Mouse (Mus musculus): ENCODE results near the gene Ccdc114. TPM values are rescaled to one million over a fixed set of nuclear protein-coding genes. Genes with fewer than 3 reads are reported as not detected.

The Ccdc114 gene
- polyA plus RNA-seq, 1 experiment from 2014 or later = 5.2 TPM

DNA sequence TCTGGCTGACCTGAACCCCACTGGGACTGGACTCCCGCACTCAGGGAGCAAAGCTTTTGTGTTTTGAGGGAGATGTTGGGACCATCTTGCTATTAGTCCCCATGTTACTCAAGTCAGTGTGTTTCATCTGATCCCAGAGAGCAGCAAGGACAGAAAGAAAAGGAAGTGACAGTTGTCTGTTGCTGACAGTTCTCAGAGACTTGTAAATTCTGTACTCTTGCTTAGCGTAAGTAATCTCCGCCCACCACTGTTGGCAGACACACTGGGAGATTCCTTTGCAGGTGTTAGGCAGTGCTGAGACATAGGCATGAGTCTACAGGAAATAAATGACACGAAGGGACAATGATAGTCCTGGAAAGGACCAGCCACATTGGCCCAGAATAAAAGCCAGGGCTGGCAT, 32.7 kb downstream of the Ccdc114 start:
- H3K9me3 ChIP-seq = no peaks in the 10 kb centered on the region
- H3K4me1 ChIP-seq = no peaks in the 10 kb centered on the region
- no peak for DNase-seq (ENCODE audit: extremely low spot score, low spot score)
- no peaks in the 10 kb centered on the region for H3K36me3 ChIP-seq (replicated peaks)
- H3K27ac ChIP-seq = no peak overlapping the region
- no peak overlapping the region for H3K4me3 ChIP-seq
- 81% methylated on average over 4 of the region's 4 CpGs for WGBS
- no peaks in the 10 kb centered on the region for H3K27me3 ChIP-seq (ENCODE audit: poor library complexity, severe bottlenecking)

DNA sequence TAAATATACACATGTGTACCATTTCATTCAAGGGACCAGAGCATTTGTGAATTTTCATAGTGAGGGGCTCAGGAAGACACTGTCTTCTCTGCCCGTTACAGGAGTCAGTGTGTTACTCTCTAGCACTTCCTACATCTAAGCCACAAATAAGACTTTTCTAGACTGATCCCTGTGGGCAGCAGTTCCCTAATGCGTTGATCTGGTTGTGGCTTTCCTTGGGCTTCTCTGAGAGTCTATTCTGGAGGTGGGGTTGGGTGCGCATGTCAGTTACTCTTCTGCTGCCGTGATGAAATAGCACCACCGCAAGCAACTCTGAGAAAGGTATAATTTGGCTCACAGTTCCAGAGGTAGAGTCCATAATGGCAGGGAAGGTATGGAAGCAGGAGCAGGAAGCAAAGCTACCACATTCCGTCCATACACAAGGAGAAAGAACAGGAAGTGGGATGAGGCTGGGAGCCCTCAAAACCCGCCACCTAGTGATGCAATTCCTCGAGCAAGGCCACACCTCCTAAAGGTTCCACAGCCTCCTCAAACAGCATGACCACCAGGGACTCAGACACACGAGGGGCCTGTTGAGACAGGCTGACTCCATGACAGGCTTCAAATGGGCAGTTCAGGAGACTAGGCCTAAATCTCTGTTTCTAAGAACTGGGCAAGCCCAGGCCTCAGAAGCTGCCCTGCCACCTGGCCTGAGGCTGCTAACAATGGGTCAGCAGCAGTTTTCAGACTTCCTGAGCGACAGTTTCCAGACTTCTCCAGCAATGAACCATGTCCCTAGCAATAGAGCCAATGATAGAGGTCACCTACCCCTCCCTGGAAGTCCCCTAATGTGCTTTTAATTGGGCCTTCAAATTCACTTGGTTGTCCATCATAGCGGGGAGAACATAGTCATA, 48.2 kb downstream of the Ccdc114 start:
- Histone ChIP-seq H3K4me3 (no peak overlapping the region), H3K9me3 (no peaks in the 10 kb centered on the region), H3K4me1 (no peaks in the 10 kb centered on the region), H3K36me3 (replicated peaks) (no peaks in the 10 kb centered on the region), H3K27me3 (ENCODE audit: poor library complexity, severe bottlenecking) (no peaks in the 10 kb centered on the region), H3K27ac (no peak overlapping the region)
- 83% methylated on average over 11 of the region's 11 CpGs for WGBS
- DNase-seq (ENCODE audit: extremely low spot score, low spot score) = no peak

DNA sequence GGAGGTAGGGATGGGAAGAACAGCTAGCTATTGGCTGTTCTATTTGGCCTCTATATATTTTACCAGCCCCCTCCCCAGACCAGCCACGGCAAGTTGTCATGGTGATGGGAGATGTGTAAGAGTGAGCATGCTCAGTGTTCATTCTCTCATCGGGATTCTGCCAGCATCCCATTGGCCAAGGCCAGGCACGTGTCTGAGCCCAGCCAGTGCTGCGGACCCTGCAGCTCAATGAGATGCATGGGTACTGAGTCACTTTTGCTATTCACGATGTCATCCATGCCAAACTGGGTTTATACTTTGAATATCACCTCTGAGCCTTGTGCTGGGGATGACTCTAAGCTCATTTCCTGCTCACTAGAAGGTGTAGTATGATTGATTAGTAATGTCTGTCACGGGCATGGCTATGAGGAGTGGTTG, 49.4 kb downstream of the Ccdc114 start:
- Histone ChIP-seq H3K4me3 (no peak overlapping the region), H3K4me1 (no peaks in the 10 kb centered on the region), H3K36me3 (replicated peaks) (no peaks in the 10 kb centered on the region), H3K9me3 (no peaks in the 10 kb centered on the region), H3K27ac (no peak overlapping the region), H3K27me3 (ENCODE audit: poor library complexity, severe bottlenecking) (no peaks in the 10 kb centered on the region)
- WGBS = 85% methylated on average over 6 of the region's 6 CpGs
- DNase-seq (ENCODE audit: extremely low spot score, low spot score) = no peak

DNA sequence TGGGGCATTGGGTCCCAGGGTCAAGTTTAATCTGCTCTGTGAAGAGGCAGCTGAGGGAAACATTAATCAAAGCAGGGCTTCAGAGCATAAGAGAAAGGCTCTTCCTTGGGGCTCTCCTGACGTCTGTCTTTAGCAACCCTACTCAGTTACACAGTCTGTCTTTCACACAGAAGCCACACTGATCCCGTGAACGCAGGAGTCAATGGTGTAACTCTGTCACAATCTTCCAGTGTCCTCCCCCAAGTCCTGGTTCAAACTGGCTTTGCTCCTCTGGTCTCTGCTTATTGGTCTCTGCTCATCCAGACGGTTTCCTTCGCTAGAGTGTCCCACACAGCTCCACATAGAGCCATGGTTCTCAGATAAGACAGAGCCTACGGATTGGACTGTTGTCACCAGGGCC, 50.2 kb downstream of the Ccdc114 start:
- WGBS = 76% methylated on average over 6 of the region's 6 CpGs
- Histone ChIP-seq H3K4me3 (no peak overlapping the region), H3K27me3 (ENCODE audit: poor library complexity, severe bottlenecking) (no peaks in the 10 kb centered on the region), H3K4me1 (no peaks in the 10 kb centered on the region), H3K36me3 (replicated peaks) (no peaks in the 10 kb centered on the region), H3K9me3 (no peaks in the 10 kb centered on the region), H3K27ac (no peak overlapping the region)
- DNase-seq (ENCODE audit: extremely low spot score, low spot score) = no peak

DNA sequence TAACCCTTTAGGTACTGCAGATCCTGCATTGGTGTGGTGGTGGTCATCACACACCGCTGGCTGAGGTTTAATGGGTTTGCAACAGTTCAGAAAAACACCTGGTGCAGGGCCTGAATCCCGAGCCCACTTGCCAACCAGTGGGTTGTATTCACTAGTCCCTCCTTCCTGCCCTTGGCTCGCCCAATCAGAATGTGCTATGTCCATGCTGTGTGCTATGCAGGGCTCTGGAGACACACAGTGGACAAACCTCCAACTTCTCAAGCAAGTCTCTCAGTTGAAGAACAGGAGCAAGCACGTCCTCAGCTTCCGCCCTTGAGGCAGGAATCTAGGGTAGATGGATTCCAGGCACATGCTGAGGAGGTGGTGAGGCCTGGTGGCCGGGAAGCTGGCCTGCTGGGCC, 50.6 kb downstream of the Ccdc114 start:
- Histone ChIP-seq H3K27me3 (ENCODE audit: poor library complexity, severe bottlenecking) (no peaks in the 10 kb centered on the region), H3K4me3 (no peak overlapping the region), H3K9me3 (no peaks in the 10 kb centered on the region), H3K4me1 (no peaks in the 10 kb centered on the region), H3K27ac (no peak overlapping the region), H3K36me3 (replicated peaks) (no peaks in the 10 kb centered on the region)
- no peak for DNase-seq (ENCODE audit: extremely low spot score, low spot score)
- 79% methylated on average over 6 of the region's 6 CpGs for WGBS

DNA sequence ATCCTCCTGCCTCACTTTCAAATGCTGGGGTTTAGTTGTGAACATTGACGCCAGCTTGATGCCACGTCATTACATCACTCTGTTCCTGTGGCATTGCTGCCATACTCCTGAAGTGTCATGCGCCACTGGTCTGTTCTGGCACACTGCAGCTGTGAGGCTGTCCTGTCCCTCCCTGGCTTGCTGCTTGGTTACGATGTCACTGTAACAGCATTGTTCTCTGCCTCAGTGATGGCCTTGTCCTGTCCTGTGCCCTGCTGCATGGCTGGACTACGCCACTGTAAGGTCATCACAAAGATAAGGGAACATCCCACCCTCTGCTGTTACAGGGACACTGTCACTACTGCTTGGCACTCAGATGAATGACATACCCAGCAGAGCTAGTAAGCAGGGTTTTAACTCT, 57.7 kb downstream of the Ccdc114 start:
- Histone ChIP-seq H3K4me1 (no peaks in the 10 kb centered on the region), H3K36me3 (replicated peaks) (no peaks in the 10 kb centered on the region), H3K27me3 (ENCODE audit: poor library complexity, severe bottlenecking) (no peaks in the 10 kb centered on the region), H3K4me3 (no peak overlapping the region), H3K9me3 (no peaks in the 10 kb centered on the region), H3K27ac (no peak overlapping the region)
- 87% methylated on average over 5 of the region's 5 CpGs for WGBS
- no peak for DNase-seq (ENCODE audit: extremely low spot score, low spot score)

DNA sequence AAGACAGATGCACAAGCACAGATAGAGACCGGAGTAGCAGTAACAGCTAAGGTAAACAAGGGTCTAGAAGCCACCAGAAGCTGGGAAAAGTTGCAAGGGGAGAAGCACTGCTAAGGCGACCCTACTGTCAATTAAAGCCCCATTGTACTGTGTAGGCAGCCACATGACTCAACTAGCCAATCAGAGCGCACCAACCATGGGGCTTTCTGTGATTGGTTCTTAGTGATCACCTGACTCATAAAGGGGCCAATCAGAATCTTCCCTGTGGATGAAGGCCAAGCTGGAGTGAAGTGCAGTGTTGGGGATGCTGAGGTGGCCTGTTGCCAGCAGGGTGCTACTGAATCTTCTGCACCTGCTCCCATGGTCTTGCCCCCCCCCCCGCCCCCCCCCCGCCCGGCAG, 63.0 kb downstream of the Ccdc114 start:
- H3K4me3 ChIP-seq = no peak overlapping the region
- no peaks in the 10 kb centered on the region for H3K9me3 ChIP-seq
- WGBS = 84% methylated on average over 6 of the region's 6 CpGs
- no peaks in the 10 kb centered on the region for H3K4me1 ChIP-seq
- no peak for DNase-seq (ENCODE audit: extremely low spot score, low spot score)
- no peaks in the 10 kb centered on the region for H3K36me3 ChIP-seq (replicated peaks)
- no peak overlapping the region for H3K27ac ChIP-seq
- H3K27me3 ChIP-seq (ENCODE audit: poor library complexity, severe bottlenecking) = no peaks in the 10 kb centered on the region

DNA sequence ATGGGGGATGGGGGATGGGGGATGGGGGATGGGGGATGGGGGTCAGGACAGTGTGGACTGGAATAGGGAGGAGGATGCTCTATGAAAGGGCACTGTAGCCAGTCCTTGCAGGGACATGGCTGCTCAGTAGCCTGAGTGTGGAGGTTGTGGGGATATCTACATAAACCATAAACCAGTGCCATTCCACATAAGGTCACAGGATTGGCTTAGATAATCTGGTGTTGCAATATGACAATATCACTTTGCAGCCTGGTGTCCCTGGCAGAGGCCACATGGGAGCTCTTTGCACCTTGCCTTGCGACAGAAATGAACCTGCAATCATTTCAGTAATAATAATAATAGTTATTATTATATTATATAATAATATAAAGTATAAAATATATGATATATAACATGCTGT, 64.5 kb downstream of the Ccdc114 start:
- Histone ChIP-seq H3K27me3 (ENCODE audit: poor library complexity, severe bottlenecking) (no peaks in the 10 kb centered on the region), H3K36me3 (replicated peaks) (no peaks in the 10 kb centered on the region), H3K27ac (no peak overlapping the region), H3K4me3 (no peak overlapping the region), H3K4me1 (no peaks in the 10 kb centered on the region), H3K9me3 (no peaks in the 10 kb centered on the region)
- 98% methylated on average over 1 of the region's 1 CpGs for WGBS
- DNase-seq (ENCODE audit: extremely low spot score, low spot score) = no peak

DNA sequence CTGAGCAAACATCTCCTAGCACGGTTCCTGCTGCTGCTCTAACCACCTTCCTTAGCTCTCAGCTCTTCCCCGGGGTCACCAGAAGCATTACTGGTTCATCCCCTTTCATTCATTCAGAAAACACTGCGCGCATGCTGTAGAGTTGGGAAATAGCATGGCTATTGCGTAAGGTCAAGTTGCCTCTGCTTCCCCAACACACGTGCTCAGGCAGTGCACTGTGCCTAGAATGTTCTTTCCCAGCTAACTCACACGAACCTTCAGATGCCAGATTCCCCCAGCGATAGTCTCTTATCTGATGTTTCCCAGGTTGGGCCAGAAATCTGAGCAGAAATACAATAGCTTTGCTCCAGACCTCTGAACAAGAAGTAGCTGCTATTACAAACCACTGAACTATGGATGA, 68.6 kb downstream of the Ccdc114 start:
- Histone ChIP-seq H3K27ac (no peak overlapping the region), H3K36me3 (replicated peaks) (no peaks in the 10 kb centered on the region), H3K4me1 (no peaks in the 10 kb centered on the region), H3K27me3 (ENCODE audit: poor library complexity, severe bottlenecking) (no peaks in the 10 kb centered on the region), H3K9me3 (no peaks in the 10 kb centered on the region), H3K4me3 (no peak overlapping the region)
- DNase-seq (ENCODE audit: extremely low spot score, low spot score) = no peak
- 94% methylated on average over 8 of the region's 8 CpGs for WGBS

Other genes starting within 250 kb of the Ccdc114 start
- gene Ntn5, start 240.1 kb upstream of the Ccdc114 start, polyA plus RNA-seq (2016; fragmentation: Nextera tagmentation; extraction: Ambion mirVana) = 0.38 and 0.63 TPM in 2 replicates
- gene Sec1, start 229.7 kb upstream of the Ccdc114 start, polyA plus RNA-seq (2016; fragmentation: Nextera tagmentation; extraction: Ambion mirVana) = 0.78 and 1.1 TPM in 2 replicates
- 2.5 and 3.2 TPM in 2 replicates for gene Car11, start 224.2 kb upstream of the Ccdc114 start, polyA plus RNA-seq (2016; fragmentation: Nextera tagmentation; extraction: Ambion mirVana)
- gene Dbp, start 219.0 kb upstream of the Ccdc114 start, polyA plus RNA-seq (2016; fragmentation: Nextera tagmentation; extraction: Ambion mirVana) = 2.6 and 2.7 TPM in 2 replicates
- 1,181 and 1,186 TPM in 2 replicates for gene Rpl18, start 208.6 kb upstream of the Ccdc114 start, polyA plus RNA-seq (2016; fragmentation: Nextera tagmentation; extraction: Ambion mirVana)
- gene Sphk2, start 206.1 kb upstream of the Ccdc114 start, polyA plus RNA-seq (2016; fragmentation: Nextera tagmentation; extraction: Ambion mirVana) = 34.0 and 36.6 TPM in 2 replicates
- 2.6 and 3.3 TPM in 2 replicates for gene Fam83e, start 202.9 kb upstream of the Ccdc114 start, polyA plus RNA-seq (2016; fragmentation: Nextera tagmentation; extraction: Ambion mirVana)
- gene Spaca4, start 198.3 kb upstream of the Ccdc114 start, polyA plus RNA-seq (2016; fragmentation: Nextera tagmentation; extraction: Ambion mirVana) = 0.50 TPM in 1 of 2 replicates, not detected in the other
- 1.7 and 2.7 TPM in 2 replicates for gene Lmtk3, start 140.3 kb upstream of the Ccdc114 start, polyA plus RNA-seq (2016; fragmentation: Nextera tagmentation; extraction: Ambion mirVana)
- gene Sult2b1, start 139.4 kb upstream of the Ccdc114 start, polyA plus RNA-seq (2016; fragmentation: Nextera tagmentation; extraction: Ambion mirVana) = 1.6 and 2.3 TPM in 2 replicates
- 132 and 136 TPM in 2 replicates for gene Cyth2, start 109.5 kb upstream of the Ccdc114 start, polyA plus RNA-seq (2016; fragmentation: Nextera tagmentation; extraction: Ambion mirVana)
- 0.76 and 0.78 TPM in 2 replicates for gene Kcnj14, start 99.3 kb upstream of the Ccdc114 start, polyA plus RNA-seq (2016; fragmentation: Nextera tagmentation; extraction: Ambion mirVana)
- gene Grwd1, start 93.1 kb upstream of the Ccdc114 start, polyA plus RNA-seq (2016; fragmentation: Nextera tagmentation; extraction: Ambion mirVana) = 132 and 137 TPM in 2 replicates
- gene Kdelr1, start 51.3 kb upstream of the Ccdc114 start, polyA plus RNA-seq (2016; fragmentation: Nextera tagmentation; extraction: Ambion mirVana) = 34.1 and 37.0 TPM in 2 replicates
- 0.09 TPM in 2 replicates for gene Grin2d, start 45.7 kb upstream of the Ccdc114 start, polyA plus RNA-seq (2016; fragmentation: Nextera tagmentation; extraction: Ambion mirVana)
- 1.3 and 1.9 TPM in 2 replicates for gene Syngr4, start 27.4 kb upstream of the Ccdc114 start, polyA plus RNA-seq (2016; fragmentation: Nextera tagmentation; extraction: Ambion mirVana)
- 4.2 and 4.8 TPM in 2 replicates for gene Tmem143, start 27.1 kb upstream of the Ccdc114 start, polyA plus RNA-seq (2016; fragmentation: Nextera tagmentation; extraction: Ambion mirVana)
- gene Emp3, start 2.7 kb upstream of the Ccdc114 start, polyA plus RNA-seq (2016; fragmentation: Nextera tagmentation; extraction: Ambion mirVana) = 8.5 and 9.7 TPM in 2 replicates
- 0.10 and 0.33 TPM in 2 replicates for gene Abcc6, start 106.2 kb downstream of the Ccdc114 start, polyA plus RNA-seq (2016; fragmentation: Nextera tagmentation; extraction: Ambion mirVana)
- 33.7 and 33.8 TPM in 2 replicates for gene Nomo1, start 109.6 kb downstream of the Ccdc114 start, polyA plus RNA-seq (2016; fragmentation: Nextera tagmentation; extraction: Ambion mirVana)
- 0.12 and 0.54 TPM in 2 replicates for gene Kcnj11, start 176.7 kb downstream of the Ccdc114 start, polyA plus RNA-seq (2016; fragmentation: Nextera tagmentation; extraction: Ambion mirVana)

All from forebrain, embryonic 10.5 days (tissue).